Mouse (Mus musculus) ovary, postnatal 10 days (tissue): ENCODE results near the gene Cc2d1b.

ENCODE experiments used
- DNase-seq: peaks from one replicate; pipeline ENCODE4 v3.0.0; 2022; ENCODE audit warnings: low spot score

Cc2d1b gene

GRCm38 (mm10) chr4:108619587-108620341 lies at the start of gene Cc2d1b:
Cc2d1b (plus strand) TSS chr4:108619940.
- DNase-seq = peak; percentile 71

GRCm38 (mm10) chr4:108572644-108573043 lies 47.1 kb upstream of the Cc2d1b start:
- no peak for DNase-seq

GRCm38 (mm10) chr4:108578840-108579742 lies 40.6 kb upstream of the Cc2d1b start, which contains the start of the genes Prpf38a and Orc1:
Prpf38a (minus strand) TSS chr4:108579336.
Orc1 (plus strand) TSS chr4:108579423.
- DNase-seq = peak; percentile 90

GRCm38 (mm10) chr4:108579743-108580411 lies 39.9 kb upstream of the Cc2d1b start:
- no peak for DNase-seq

GRCm38 (mm10) chr4:108593376-108593775 lies 26.4 kb upstream of the Cc2d1b start:
- DNase-seq = no peak

GRCm38 (mm10) chr4:108595785-108596184 lies 24.0 kb upstream of the Cc2d1b start:
- DNase-seq = no peak

- no peak for DNase-seq
Measured at GRCm38 (mm10) chr4:108598306-108598705, 21.4 kb upstream of the Cc2d1b start.

- DNase-seq = no peak
Measured at GRCm38 (mm10) chr4:108601870-108602269, 17.9 kb upstream of the Cc2d1b start.

GRCm38 (mm10) chr4:108608651-108609050 lies 11.1 kb upstream of the Cc2d1b start:
- no peak for DNase-seq

- DNase-seq = no peak
Measured at GRCm38 (mm10) chr4:108610935-108611334, 8.8 kb upstream of the Cc2d1b start.

GRCm38 (mm10) chr4:108618586-108618985 lies 1.2 kb upstream of the Cc2d1b start:
- DNase-seq = no peak

GRCm38 (mm10) chr4:108619165-108619564 lies 575 bp upstream of the Cc2d1b start:
- no peak for DNase-seq

- DNase-seq = no peak
Measured at GRCm38 (mm10) chr4:108620536-108620935, 796 bp downstream of the Cc2d1b start.

GRCm38 (mm10) chr4:108621504-108621903 lies 1.8 kb downstream of the Cc2d1b start:
- no peak for DNase-seq

GRCm38 (mm10) chr4:108627066-108627465 lies 7.3 kb downstream of the Cc2d1b start:
- no peak for DNase-seq

- DNase-seq = no peak
Measured at GRCm38 (mm10) chr4:108629363-108629880, 9.7 kb downstream of the Cc2d1b start.

- DNase-seq = no peak
Measured at GRCm38 (mm10) chr4:108630096-108630495, 10.4 kb downstream of the Cc2d1b start.

GRCm38 (mm10) chr4:108631616-108632015 lies 11.9 kb downstream of the Cc2d1b start:
- DNase-seq = no peak

GRCm38 (mm10) chr4:108633703-108634102 lies 14.0 kb downstream of the Cc2d1b start:
- DNase-seq = no peak

- DNase-seq = no peak
Measured at GRCm38 (mm10) chr4:108634696-108635095, 15.0 kb downstream of the Cc2d1b start.

GRCm38 (mm10) chr4:108635101-108635500 lies 15.4 kb downstream of the Cc2d1b start:
- no peak for DNase-seq

GRCm38 (mm10) chr4:108637721-108638120 lies 18.0 kb downstream of the Cc2d1b start:
- DNase-seq = no peak
